Mouse (Mus musculus): ENCODE results near the gene Lrrk2. TPM values are rescaled to one million over a fixed set of nuclear protein-coding genes. Genes with fewer than 3 reads are reported as not detected.

Gene Lrrk2
- polyA plus RNA-seq, 1 experiment from 2014 or later, result 4.7 TPM

- H3K4me3 ChIP-seq (ENCODE audit: low read depth, low read length), result no peak overlapping the region
- ATAC-seq (ENCODE audit: low FRiP score), result no peak
- H3K27ac ChIP-seq (ENCODE audit: low read depth, low read length), result no peak overlapping the region
- no peaks in the 10 kb centered on the region for H3K9me3 ChIP-seq (ENCODE audit: control insufficient read depth, low read length)
- peak; percentile 54 for DNase-seq (ENCODE audit: low spot score)
- H3K36me3 ChIP-seq (ENCODE audit: control insufficient read depth, insufficient read depth, low read length), result no peaks in the 10 kb centered on the region
- H3K4me1 ChIP-seq (replicated peaks; ENCODE audit: control insufficient read depth, insufficient read depth, low read length), result no peaks in the 10 kb centered on the region
- 68% methylated on average over 12 of the region's 12 CpGs for WGBS
- no peaks in the 10 kb centered on the region for H3K27me3 ChIP-seq (ENCODE audit: control insufficient read depth, insufficient read depth, low read length)
- no peak overlapping the region for H3K4me2 ChIP-seq (replicated peaks; ENCODE audit: low read depth, low read length)
- no peak overlapping the region for H3K9ac ChIP-seq (ENCODE audit: low read depth, low read length)
Observed at GRCm38 (mm10) chr15:91752111-91752510, 79.1 kb downstream of the Lrrk2 start.

DNA sequence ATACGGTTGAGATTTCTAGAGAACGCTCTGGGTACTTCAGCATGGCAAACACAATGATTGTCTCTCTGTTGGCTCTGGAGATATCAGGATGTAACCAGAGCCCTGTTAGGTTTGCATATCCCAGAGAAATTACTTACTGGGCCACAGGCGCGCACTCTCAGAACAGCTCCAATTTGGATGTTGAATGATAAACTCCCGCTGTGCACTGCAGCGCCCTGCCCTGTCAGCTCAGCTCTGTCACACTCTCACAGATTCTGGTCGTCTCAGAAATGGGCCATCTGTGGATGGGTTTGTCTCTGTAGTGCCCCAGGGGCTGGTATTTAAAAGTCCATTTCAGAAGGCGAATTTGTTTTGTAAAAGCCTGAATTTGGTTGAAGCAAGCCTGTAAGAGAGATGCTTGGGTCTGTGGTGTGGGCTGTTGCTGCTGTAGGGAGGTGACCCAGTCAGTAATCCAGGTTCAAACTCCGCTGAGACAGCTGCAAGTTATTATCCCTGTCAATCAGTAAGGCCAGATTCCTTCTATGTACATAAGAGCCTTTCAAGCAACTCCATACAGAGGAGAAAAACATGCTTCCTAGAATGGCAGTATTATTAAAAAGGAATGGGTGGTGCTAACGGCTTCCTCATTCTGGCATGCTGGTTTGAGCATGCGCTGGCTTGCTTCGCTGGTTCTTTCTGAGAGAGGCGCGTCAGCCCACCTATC is 80.6 kb downstream of the Lrrk2 start:
- WGBS, result 70% methylated on average over 14 of the region's 14 CpGs
- ATAC-seq (ENCODE audit: low FRiP score) (no peak), DNase-seq (ENCODE audit: low spot score) (peak; percentile 9)

GRCm38 (mm10) chr15:91754546-91754945 is 81.6 kb downstream of the Lrrk2 start:
- WGBS, result 35% methylated on average over 3 of the region's 3 CpGs
- H3K4me2 ChIP-seq (replicated peaks; ENCODE audit: low read depth, low read length), result no peak overlapping the region
- peak; percentile 74 for DNase-seq (ENCODE audit: low spot score)
- no peak for ATAC-seq (ENCODE audit: low FRiP score)
- H3K4me3 ChIP-seq (ENCODE audit: low read depth, low read length), result no peak overlapping the region
- no peaks in the 10 kb centered on the region for H3K36me3 ChIP-seq (ENCODE audit: control insufficient read depth, insufficient read depth, low read length)
- H3K9me3 ChIP-seq (ENCODE audit: control insufficient read depth, low read length), result no peaks in the 10 kb centered on the region
- no peak overlapping the region for H3K27ac ChIP-seq (ENCODE audit: low read depth, low read length)
- no peak overlapping the region for H3K9ac ChIP-seq (ENCODE audit: low read depth, low read length)
- no peaks in the 10 kb centered on the region for H3K4me1 ChIP-seq (replicated peaks; ENCODE audit: control insufficient read depth, insufficient read depth, low read length)
- H3K27me3 ChIP-seq (ENCODE audit: control insufficient read depth, insufficient read depth, low read length), result no peaks in the 10 kb centered on the region

More for the DNA sequence above, 80.6 kb downstream of the Lrrk2 start:
- H3K9me3 ChIP-seq (ENCODE audit: control insufficient read depth, low read length), result no peaks in the 10 kb centered on the region
- no peaks in the 10 kb centered on the region for H3K36me3 ChIP-seq (ENCODE audit: control insufficient read depth, insufficient read depth, low read length)
- no peak overlapping the region for H3K27ac ChIP-seq (ENCODE audit: low read depth, low read length)
- H3K4me3 ChIP-seq (ENCODE audit: low read depth, low read length), result no peak overlapping the region
- H3K9ac ChIP-seq (ENCODE audit: low read depth, low read length), result no peak overlapping the region
- H3K4me2 ChIP-seq (replicated peaks; ENCODE audit: low read depth, low read length), result no peak overlapping the region
- H3K27me3 ChIP-seq (ENCODE audit: control insufficient read depth, insufficient read depth, low read length), result no peaks in the 10 kb centered on the region
- no peaks in the 10 kb centered on the region for H3K4me1 ChIP-seq (replicated peaks; ENCODE audit: control insufficient read depth, insufficient read depth, low read length)

GRCm38 (mm10) chr15:91755756-91756155 is 82.8 kb downstream of the Lrrk2 start:
- no peak overlapping the region for H3K9ac ChIP-seq (ENCODE audit: low read depth, low read length)
- 80% methylated on average over 16 of the region's 16 CpGs for WGBS
- H3K4me3 ChIP-seq (ENCODE audit: low read depth, low read length), result no peak overlapping the region
- DNase-seq (ENCODE audit: low spot score), result no peak
- H3K27ac ChIP-seq (ENCODE audit: low read depth, low read length), result no peak overlapping the region
- H3K27me3 ChIP-seq (ENCODE audit: control insufficient read depth, insufficient read depth, low read length), result no peaks in the 10 kb centered on the region
- H3K4me2 ChIP-seq (replicated peaks; ENCODE audit: low read depth, low read length), result no peak overlapping the region
- ATAC-seq (ENCODE audit: low FRiP score), result no peak
- no peaks in the 10 kb centered on the region for H3K4me1 ChIP-seq (replicated peaks; ENCODE audit: control insufficient read depth, insufficient read depth, low read length)
- no peaks in the 10 kb centered on the region for H3K9me3 ChIP-seq (ENCODE audit: control insufficient read depth, low read length)
- no peaks in the 10 kb centered on the region for H3K36me3 ChIP-seq (ENCODE audit: control insufficient read depth, insufficient read depth, low read length)

DNA sequence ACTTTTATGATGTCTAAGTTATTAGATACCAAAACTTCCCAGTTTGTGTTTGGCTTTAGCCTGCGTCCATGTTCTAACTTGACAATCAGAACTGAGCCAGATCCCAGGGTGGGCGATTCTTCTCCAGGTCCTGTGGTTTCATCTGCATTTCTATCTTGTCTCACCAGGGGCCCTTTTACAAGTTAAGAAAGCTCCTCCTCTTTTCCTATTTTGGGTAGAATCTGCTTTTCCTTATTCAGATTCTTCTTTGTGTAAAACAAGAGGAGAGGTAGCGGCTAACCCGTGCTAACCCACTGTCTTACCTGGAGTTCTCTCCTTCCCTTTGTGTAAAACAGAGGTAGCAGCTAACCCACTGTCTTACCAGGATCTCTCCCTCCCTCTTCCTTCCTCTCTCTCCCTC is 99.1 kb downstream of the Lrrk2 start:
- H3K4me2 ChIP-seq (replicated peaks; ENCODE audit: low read depth, low read length), result no peak overlapping the region
- H3K9ac ChIP-seq (ENCODE audit: low read depth, low read length), result no peak overlapping the region
- no peak for ATAC-seq (ENCODE audit: low FRiP score)
- no peak for DNase-seq (ENCODE audit: low spot score)
- H3K36me3 ChIP-seq (ENCODE audit: control insufficient read depth, insufficient read depth, low read length), result no peaks in the 10 kb centered on the region
- no peaks in the 10 kb centered on the region for H3K27me3 ChIP-seq (ENCODE audit: control insufficient read depth, insufficient read depth, low read length)
- H3K4me3 ChIP-seq (ENCODE audit: low read depth, low read length), result no peak overlapping the region
- 31% methylated on average over 4 of the region's 4 CpGs for WGBS
- H3K9me3 ChIP-seq (ENCODE audit: control insufficient read depth, low read length), result no peaks in the 10 kb centered on the region
- no peak overlapping the region for H3K27ac ChIP-seq (ENCODE audit: low read depth, low read length)
- no peaks in the 10 kb centered on the region for H3K4me1 ChIP-seq (replicated peaks; ENCODE audit: control insufficient read depth, insufficient read depth, low read length)

- 93% methylated on average over 9 of the region's 9 CpGs for WGBS
- H3K9me3 ChIP-seq (ENCODE audit: control insufficient read depth, low read length), result no peaks in the 10 kb centered on the region
- no peak overlapping the region for H3K27ac ChIP-seq (ENCODE audit: low read depth, low read length)
- H3K4me2 ChIP-seq (replicated peaks; ENCODE audit: low read depth, low read length), result no peak overlapping the region
- no peak for ATAC-seq (ENCODE audit: low FRiP score)
- no peaks in the 10 kb centered on the region for H3K4me1 ChIP-seq (replicated peaks; ENCODE audit: control insufficient read depth, insufficient read depth, low read length)
- H3K36me3 ChIP-seq (ENCODE audit: control insufficient read depth, insufficient read depth, low read length), result no peaks in the 10 kb centered on the region
- no peak for DNase-seq (ENCODE audit: low spot score)
- H3K4me3 ChIP-seq (ENCODE audit: low read depth, low read length), result no peak overlapping the region
- H3K9ac ChIP-seq (ENCODE audit: low read depth, low read length), result no peak overlapping the region
- H3K27me3 ChIP-seq (ENCODE audit: control insufficient read depth, insufficient read depth, low read length), result no peaks in the 10 kb centered on the region
Observed at GRCm38 (mm10) chr15:91779166-91779565, 106.2 kb downstream of the Lrrk2 start.

DNA sequence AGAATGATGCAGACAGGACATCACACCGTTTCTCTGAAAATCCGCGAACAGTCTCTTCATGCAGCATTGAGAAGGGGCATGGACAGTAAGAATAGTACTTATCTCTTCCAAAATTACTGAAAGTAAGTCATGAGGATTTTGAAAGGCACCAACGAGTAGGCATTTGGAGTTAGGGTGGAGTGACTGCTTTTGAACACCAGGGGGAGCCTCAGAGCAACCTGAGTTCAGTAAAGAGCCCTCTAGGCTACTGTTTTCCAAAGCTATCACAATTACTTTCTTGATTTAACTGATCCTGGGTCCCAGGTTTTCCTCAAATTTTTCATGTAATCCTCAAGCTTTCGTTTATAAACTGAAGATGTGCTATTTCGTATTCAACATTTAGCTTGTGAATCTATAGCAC is 108.2 kb downstream of the Lrrk2 start:
- H3K27me3 ChIP-seq (ENCODE audit: control insufficient read depth, insufficient read depth, low read length), result no peaks in the 10 kb centered on the region
- ATAC-seq (ENCODE audit: low FRiP score), result no peak

DNA sequence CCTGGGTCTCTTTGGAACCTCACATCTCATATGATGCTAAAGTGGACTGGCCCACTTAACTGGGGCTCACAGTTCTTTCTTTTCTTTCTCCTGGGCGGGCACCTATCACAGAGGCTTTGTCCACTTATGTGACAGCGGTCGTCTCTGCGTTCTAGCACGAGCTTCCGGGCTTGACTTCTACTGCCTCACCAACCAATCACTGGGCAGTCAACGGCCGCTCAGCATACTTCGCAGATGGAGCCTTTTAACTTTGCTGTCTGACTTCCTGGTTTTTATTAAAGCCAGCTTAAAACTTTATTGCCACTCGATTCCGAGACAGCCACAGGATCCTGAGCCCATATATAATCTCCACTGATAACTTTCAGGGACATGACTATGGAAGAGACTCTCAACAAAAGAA is 115.4 kb downstream of the Lrrk2 start:
- DNase-seq (ENCODE audit: low spot score), result no peak
- ATAC-seq (ENCODE audit: low FRiP score), result no peak
- no peak overlapping the region for H3K9ac ChIP-seq (ENCODE audit: low read depth, low read length)
- H3K36me3 ChIP-seq (ENCODE audit: control insufficient read depth, insufficient read depth, low read length), result no peaks in the 10 kb centered on the region
- H3K27me3 ChIP-seq (ENCODE audit: control insufficient read depth, insufficient read depth, low read length), result no peaks in the 10 kb centered on the region
- no peak overlapping the region for H3K4me3 ChIP-seq (ENCODE audit: low read depth, low read length)
- WGBS, result 91% methylated on average over 11 of the region's 11 CpGs
- H3K4me1 ChIP-seq (replicated peaks; ENCODE audit: control insufficient read depth, insufficient read depth, low read length), result no peaks in the 10 kb centered on the region
- no peak overlapping the region for H3K27ac ChIP-seq (ENCODE audit: low read depth, low read length)
- H3K9me3 ChIP-seq (ENCODE audit: control insufficient read depth, low read length), result no peaks in the 10 kb centered on the region
- H3K4me2 ChIP-seq (replicated peaks; ENCODE audit: low read depth, low read length), result no peak overlapping the region

More for the DNA sequence above, 108.2 kb downstream of the Lrrk2 start:
- H3K4me1 ChIP-seq (replicated peaks; ENCODE audit: control insufficient read depth, insufficient read depth, low read length), result no peaks in the 10 kb centered on the region
- no peak overlapping the region for H3K4me2 ChIP-seq (replicated peaks; ENCODE audit: low read depth, low read length)
- H3K27ac ChIP-seq (ENCODE audit: low read depth, low read length), result no peak overlapping the region
- H3K36me3 ChIP-seq (ENCODE audit: control insufficient read depth, insufficient read depth, low read length), result no peaks in the 10 kb centered on the region
- H3K9me3 ChIP-seq (ENCODE audit: control insufficient read depth, low read length), result no peaks in the 10 kb centered on the region
- WGBS, result 31% methylated on average over 6 of the region's 6 CpGs
- H3K9ac ChIP-seq (ENCODE audit: low read depth, low read length), result no peak overlapping the region
- H3K4me3 ChIP-seq (ENCODE audit: low read depth, low read length), result no peak overlapping the region
- DNase-seq (ENCODE audit: low spot score), result peak; percentile 77

GRCm38 (mm10) chr15:91806463-91806862 is 133.5 kb downstream of the Lrrk2 start:
- 86% methylated on average over 4 of the region's 4 CpGs for WGBS
- Histone ChIP-seq H3K27me3 (ENCODE audit: control insufficient read depth, insufficient read depth, low read length) (no peaks in the 10 kb centered on the region), H3K4me1 (replicated peaks; ENCODE audit: control insufficient read depth, insufficient read depth, low read length) (no peaks in the 10 kb centered on the region), H3K9me3 (ENCODE audit: control insufficient read depth, low read length) (no peaks in the 10 kb centered on the region), H3K9ac (ENCODE audit: low read depth, low read length) (no peak overlapping the region), H3K4me2 (replicated peaks; ENCODE audit: low read depth, low read length) (no peak overlapping the region), H3K4me3 (ENCODE audit: low read depth, low read length) (no peak overlapping the region), H3K27ac (ENCODE audit: low read depth, low read length) (no peak overlapping the region), H3K36me3 (ENCODE audit: control insufficient read depth, insufficient read depth, low read length) (no peaks in the 10 kb centered on the region)
- ATAC-seq (ENCODE audit: low FRiP score) (no peak), DNase-seq (ENCODE audit: low spot score) (no peak)

Measured in hindbrain, embryonic 11.5 days (tissue).